Mouse (Mus musculus): ENCODE measurements around the gene Lrrtm3. TPM values are rescaled to one million over a fixed set of nuclear protein-coding genes. Genes with fewer than 3 reads are reported as not detected.

Gene Lrrtm3
- polyA plus RNA-seq, 1 experiment from 2014 or later, result 44.5 TPM

DNA sequence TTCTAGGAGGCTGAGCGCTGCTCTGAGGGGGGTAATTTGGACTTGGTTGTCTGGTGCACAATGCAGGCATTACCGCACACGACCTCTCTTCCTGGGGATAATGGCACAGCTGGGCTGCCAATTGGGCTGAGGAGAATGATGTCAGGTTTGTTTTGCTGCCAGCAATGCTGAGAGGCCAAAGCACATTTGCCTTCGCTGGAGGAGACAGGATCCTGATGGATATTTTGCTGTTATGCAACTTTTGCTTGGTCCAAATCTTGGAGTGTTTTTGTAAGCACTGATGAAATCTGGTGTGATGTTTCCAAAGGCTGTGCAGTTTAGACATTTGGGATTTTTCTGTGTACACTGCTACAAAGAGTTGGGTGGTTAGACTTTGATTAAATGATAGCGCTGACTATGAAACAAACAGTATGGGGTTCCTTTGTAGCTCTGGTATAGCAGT, 209.6 kb downstream of the Lrrtm3 start:
- WGBS, result 55% methylated on average over 5 of the region's 5 CpGs
- Histone ChIP-seq H3K4me2 (no peak overlapping the region), H3K9me3 (replicated peaks) (no peaks in the 10 kb centered on the region), H3K36me3 (no peaks in the 10 kb centered on the region), H3K9ac (replicated peaks) (no peak overlapping the region), H3K27me3 (replicated peaks) (no peaks in the 10 kb centered on the region), H3K4me1 (no peaks in the 10 kb centered on the region), H3K4me3 (replicated peaks) (no peak overlapping the region), H3K27ac (replicated peaks) (no peak overlapping the region)
- no peak for ATAC-seq (ENCODE audit: low FRiP score)

Other genes starting within 250 kb of the Lrrtm3 start
- 1.8 and 2.3 TPM in 2 replicates for gene Gm10118, start 162.8 kb downstream of the Lrrtm3 start, polyA plus RNA-seq (2015; fragmentation: Nextera tagmentation; extraction: Ambion mirVana)